Mouse (Mus musculus) liver, embryonic 15.5 days (tissue): ENCODE data around the gene Cyp51. TPM values are rescaled to one million over a fixed set of nuclear protein-coding genes. Genes with fewer than 3 reads are reported as not detected.

Experiments used
- polyA plus RNA-seq: library from polyadenylated mRNA; unstranded; fragments of >200 nt; fragmentation: Nextera tagmentation; extraction: Ambion mirVana; gene quantifications from 2 replicates; pipeline ENCODE4 v1.2.1, GENCODE M21; 2015

Gene Cyp51
- polyA plus RNA-seq, 1 experiment from 2014 or later, result 57.9 TPM

Other genes starting within 250 kb of the Cyp51 start
- 3.8 and 4.4 TPM in 2 replicates for gene Mterf1a, start 210.8 kb downstream of the Cyp51 start, polyA plus RNA-seq
- 23.3 and 24.5 TPM in 2 replicates for gene Akap9, start 176.7 kb downstream of the Cyp51 start, polyA plus RNA-seq
- gene Mterf1b, start 87.6 kb upstream of the Cyp51 start, polyA plus RNA-seq, result 2.0 TPM in 2 replicates